Mouse (Mus musculus): ENCODE results near the gene Zc3hc1. TPM values are rescaled to one million over a fixed set of nuclear protein-coding genes. Genes with fewer than 3 reads are reported as not detected.

The Zc3hc1 gene
- polyA plus RNA-seq, 1 experiment from 2014 or later = 23.6 TPM

DNA sequence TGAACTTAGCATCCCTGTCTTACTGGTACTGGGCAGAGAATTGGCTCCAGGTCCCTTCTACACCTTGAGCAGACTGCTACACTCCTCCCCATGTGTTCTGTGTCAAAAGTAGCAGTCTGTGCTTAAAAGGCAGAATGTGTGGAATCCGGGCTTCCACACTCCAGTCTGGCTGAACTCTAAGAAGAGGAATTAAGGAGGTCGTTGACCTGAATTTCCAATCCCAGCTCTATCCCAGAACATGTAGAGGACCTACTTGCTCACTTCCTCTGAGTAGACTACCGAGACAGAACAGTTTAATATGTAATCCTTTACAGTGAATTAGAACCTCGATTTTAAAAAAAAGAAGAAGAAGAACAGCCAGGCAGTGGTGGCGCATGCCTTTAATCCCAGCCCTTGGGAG, 71.6 kb downstream of the Zc3hc1 start:
- no peaks in the 10 kb centered on the region for H3K36me3 ChIP-seq (ENCODE audit: insufficient read depth, low read length)
- WGBS = 61% methylated on average over 5 of the region's 5 CpGs

More for the DNA sequence above, 71.6 kb downstream of the Zc3hc1 start:
- no peaks in the 10 kb centered on the region for H3K4me1 ChIP-seq (ENCODE audit: insufficient read depth, low read depth, low read length)
- H3K4me3 ChIP-seq (ENCODE audit: low read depth, low read length) = no peak overlapping the region
- H3K9ac ChIP-seq (replicated peaks; ENCODE audit: low read depth) = no peak overlapping the region
- ATAC-seq = 0 out of 2 replicates have a peak, but pooled peaks have one; percentile 8
- DNase-seq (ENCODE audit: low spot score) = no peak
- no peak for TF ChIP-seq CTCF (IDR thresholded peaks at IDR 0.05)
- no peak for TF ChIP-seq EP300 (IDR thresholded peaks at IDR 0.05)
- H3K9me3 ChIP-seq (ENCODE audit: low read length) = no peaks in the 10 kb centered on the region
- no peak overlapping the region for H3K4me2 ChIP-seq (replicated peaks; ENCODE audit: low read depth, low read length)
- H3K27me3 ChIP-seq (replicated peaks; ENCODE audit: insufficient read depth, low read length) = no peaks in the 10 kb centered on the region
- H3K27ac ChIP-seq (ENCODE audit: low read length) = no peak overlapping the region

Other genes with a start within 250 kb of the Zc3hc1 start
- gene Ube2h, start 86.5 kb downstream of the Zc3hc1 start, polyA plus RNA-seq (2015; fragmentation: Nextera tagmentation; extraction: Ambion mirVana) = 34.5 and 40.3 TPM in 2 replicates
- gene Klhdc10, start 10.8 kb upstream of the Zc3hc1 start, polyA plus RNA-seq (2015; fragmentation: Nextera tagmentation; extraction: Ambion mirVana) = 7.9 and 8.9 TPM in 2 replicates
- gene Tmem209, start 118.8 kb upstream of the Zc3hc1 start, polyA plus RNA-seq (2015; fragmentation: Nextera tagmentation; extraction: Ambion mirVana) = 14.6 TPM in 2 replicates
- gene Ssmem1, start 118.8 kb upstream of the Zc3hc1 start, polyA plus RNA-seq (2015; fragmentation: Nextera tagmentation; extraction: Ambion mirVana) = 0.12 TPM in 1 of 2 replicates, not detected in the other
- gene Cpa2, start 150.6 kb upstream of the Zc3hc1 start, polyA plus RNA-seq (2015; fragmentation: Nextera tagmentation; extraction: Ambion mirVana) = 2.7 and 3.0 TPM in 2 replicates
- gene Cpa4, start 177.3 kb upstream of the Zc3hc1 start, polyA plus RNA-seq (2015; fragmentation: Nextera tagmentation; extraction: Ambion mirVana) = 0.05 and 0.07 TPM in 2 replicates
- gene Cpa5, start 220.0 kb upstream of the Zc3hc1 start, polyA plus RNA-seq (2015; fragmentation: Nextera tagmentation; extraction: Ambion mirVana) = not detected in 2 replicates
- 8.8 and 11.2 TPM in 2 replicates for gene Cpa1, start 248.2 kb upstream of the Zc3hc1 start, polyA plus RNA-seq (2015; fragmentation: Nextera tagmentation; extraction: Ambion mirVana)